Mouse (Mus musculus): ENCODE measurements at regions not wholly inside any gene's neighbourhood (a gene's known extent, or its start where the extent isn't known, plus 50 kb on each side); places are given as distances from the start of the nearest gene placed in this dataset.

- TF ChIP-seq POLR2A (IDR thresholded peaks at IDR 0.05; ENCODE audit: extremely low read depth, insufficient read depth, low read length) (no peak), CTCF (IDR thresholded peaks at IDR 0.05; ENCODE audit: low read depth, low read length) (no peak)
Observed at GRCm38 (mm10) chr14:16144299-16144698, 104.8 kb upstream of the Ngly1 start.

GRCm38 (mm10) chr14:16146811-16147210, 102.3 kb upstream of the Ngly1 start:
- Histone ChIP-seq H3K36me3 (ENCODE audit: control insufficient read depth, insufficient read depth, low read length) (no peaks in the 10 kb centered on the region), H3K27me3 (ENCODE audit: control insufficient read depth, insufficient read depth, low read length) (no peaks in the 10 kb centered on the region), H3K4me3 (ENCODE audit: insufficient read depth, low read depth, low read length) (no peak overlapping the region), H3K9ac (ENCODE audit: low read depth, low read length) (no peak overlapping the region), H3K79me2 (ENCODE audit: control insufficient read depth, insufficient read depth, low read length) (no peaks in the 10 kb centered on the region), H3K4me1 (ENCODE audit: control insufficient read depth, insufficient read depth, low read length) (no peaks in the 10 kb centered on the region), H3K27ac (replicated peaks; ENCODE audit: insufficient read depth, low read depth, low read length) (no peak overlapping the region)
- TF ChIP-seq POLR2A (IDR thresholded peaks at IDR 0.05; ENCODE audit: extremely low read depth, insufficient read depth, low read length) = no peak
- no peak for TF ChIP-seq CTCF (IDR thresholded peaks at IDR 0.05; ENCODE audit: low read depth, low read length)
- no peak for DNase-seq (ENCODE audit: extremely low read depth, low read depth, low spot score)
- WGBS = 72% methylated on average over 4 of the region's 4 CpGs

More at GRCm38 (mm10) chr14:16144299-16144698, 104.8 kb upstream of the Ngly1 start:
- no peak overlapping the region for H3K4me3 ChIP-seq (ENCODE audit: insufficient read depth, low read depth, low read length)
- no peaks in the 10 kb centered on the region for H3K4me1 ChIP-seq (ENCODE audit: control insufficient read depth, insufficient read depth, low read length)
- WGBS = 91% methylated on average over 5 of the region's 5 CpGs
- H3K9ac ChIP-seq (ENCODE audit: low read depth, low read length) = no peak overlapping the region
- no peak for DNase-seq (ENCODE audit: extremely low read depth, low read depth, low spot score)
- H3K27me3 ChIP-seq (ENCODE audit: control insufficient read depth, insufficient read depth, low read length) = no peaks in the 10 kb centered on the region
- H3K36me3 ChIP-seq (ENCODE audit: control insufficient read depth, insufficient read depth, low read length) = no peaks in the 10 kb centered on the region
- H3K27ac ChIP-seq (replicated peaks; ENCODE audit: insufficient read depth, low read depth, low read length) = no peak overlapping the region
- no peaks in the 10 kb centered on the region for H3K79me2 ChIP-seq (ENCODE audit: control insufficient read depth, insufficient read depth, low read length)

GRCm38 (mm10) chr14:16151815-16152214, 97.3 kb upstream of the Ngly1 start:
- no peaks in the 10 kb centered on the region for H3K79me2 ChIP-seq (ENCODE audit: control insufficient read depth, insufficient read depth, low read length)
- 79% methylated on average over 3 of the region's 3 CpGs for WGBS
- H3K4me1 ChIP-seq (ENCODE audit: control insufficient read depth, insufficient read depth, low read length) = no peaks in the 10 kb centered on the region
- H3K9ac ChIP-seq (ENCODE audit: low read depth, low read length) = no peak overlapping the region
- DNase-seq (ENCODE audit: extremely low read depth, low read depth, low spot score) = no peak
- no peaks in the 10 kb centered on the region for H3K36me3 ChIP-seq (ENCODE audit: control insufficient read depth, insufficient read depth, low read length)
- no peak overlapping the region for H3K27ac ChIP-seq (replicated peaks; ENCODE audit: insufficient read depth, low read depth, low read length)
- no peak overlapping the region for H3K4me3 ChIP-seq (ENCODE audit: insufficient read depth, low read depth, low read length)
- TF ChIP-seq POLR2A (IDR thresholded peaks at IDR 0.05; ENCODE audit: extremely low read depth, insufficient read depth, low read length) = no peak
- TF ChIP-seq CTCF (IDR thresholded peaks at IDR 0.05; ENCODE audit: low read depth, low read length) = no peak
- no peaks in the 10 kb centered on the region for H3K27me3 ChIP-seq (ENCODE audit: control insufficient read depth, insufficient read depth, low read length)

GRCm38 (mm10) chr14:16152702-16153101, 96.4 kb upstream of the Ngly1 start:
- DNase-seq (ENCODE audit: extremely low read depth, low read depth, low spot score) = no peak

GRCm38 (mm10) chr14:16155106-16155505, 94.0 kb upstream of the Ngly1 start:
- Histone ChIP-seq H3K79me2 (ENCODE audit: control insufficient read depth, insufficient read depth, low read length) (no peaks in the 10 kb centered on the region), H3K9ac (ENCODE audit: low read depth, low read length) (no peak overlapping the region), H3K27ac (replicated peaks; ENCODE audit: insufficient read depth, low read depth, low read length) (no peak overlapping the region), H3K4me1 (ENCODE audit: control insufficient read depth, insufficient read depth, low read length) (no peaks in the 10 kb centered on the region), H3K36me3 (ENCODE audit: control insufficient read depth, insufficient read depth, low read length) (no peaks in the 10 kb centered on the region), H3K4me3 (ENCODE audit: insufficient read depth, low read depth, low read length) (no peak overlapping the region), H3K27me3 (ENCODE audit: control insufficient read depth, insufficient read depth, low read length) (no peaks in the 10 kb centered on the region)
- DNase-seq (ENCODE audit: extremely low read depth, low read depth, low spot score) = no peak
- TF ChIP-seq POLR2A (IDR thresholded peaks at IDR 0.05; ENCODE audit: extremely low read depth, insufficient read depth, low read length) (no peak), CTCF (IDR thresholded peaks at IDR 0.05; ENCODE audit: low read depth, low read length) (no peak)
- WGBS = 74% methylated on average over 1 of the region's 1 CpGs

More at GRCm38 (mm10) chr14:16152702-16153101, 96.4 kb upstream of the Ngly1 start:
- Histone ChIP-seq H3K27me3 (ENCODE audit: control insufficient read depth, insufficient read depth, low read length) (no peaks in the 10 kb centered on the region), H3K9ac (ENCODE audit: low read depth, low read length) (no peak overlapping the region), H3K27ac (replicated peaks; ENCODE audit: insufficient read depth, low read depth, low read length) (no peak overlapping the region), H3K4me1 (ENCODE audit: control insufficient read depth, insufficient read depth, low read length) (no peaks in the 10 kb centered on the region), H3K36me3 (ENCODE audit: control insufficient read depth, insufficient read depth, low read length) (no peaks in the 10 kb centered on the region), H3K79me2 (ENCODE audit: control insufficient read depth, insufficient read depth, low read length) (no peaks in the 10 kb centered on the region), H3K4me3 (ENCODE audit: insufficient read depth, low read depth, low read length) (no peak overlapping the region)
- 71% methylated on average over 3 of the region's 3 CpGs for WGBS
- TF ChIP-seq POLR2A (IDR thresholded peaks at IDR 0.05; ENCODE audit: extremely low read depth, insufficient read depth, low read length) (no peak), CTCF (IDR thresholded peaks at IDR 0.05; ENCODE audit: low read depth, low read length) (no peak)

- TF ChIP-seq CTCF (IDR thresholded peaks at IDR 0.05; ENCODE audit: low read depth, low read length) = no peak
- WGBS = 58% methylated on average over 1 of the region's 1 CpGs
- H3K36me3 ChIP-seq (ENCODE audit: control insufficient read depth, insufficient read depth, low read length) = no peaks in the 10 kb centered on the region
- no peaks in the 10 kb centered on the region for H3K4me1 ChIP-seq (ENCODE audit: control insufficient read depth, insufficient read depth, low read length)
- H3K4me3 ChIP-seq (ENCODE audit: insufficient read depth, low read depth, low read length) = no peak overlapping the region
- H3K9ac ChIP-seq (ENCODE audit: low read depth, low read length) = no peak overlapping the region
- H3K79me2 ChIP-seq (ENCODE audit: control insufficient read depth, insufficient read depth, low read length) = no peaks in the 10 kb centered on the region
- no peak overlapping the region for H3K27ac ChIP-seq (replicated peaks; ENCODE audit: insufficient read depth, low read depth, low read length)
- DNase-seq (ENCODE audit: extremely low read depth, low read depth, low spot score) = no peak
- no peaks in the 10 kb centered on the region for H3K27me3 ChIP-seq (ENCODE audit: control insufficient read depth, insufficient read depth, low read length)
Observed at GRCm38 (mm10) chr14:16170226-16170625, 78.9 kb upstream of the Ngly1 start.

Measured in liver, adult 2 months (tissue).